Mouse (Mus musculus) myocyte (in vitro differentiated cells): Measurements from ENCODE around the gene Inca1.

Source experiments
- MAX ChIP-seq: IDR thresholded peaks from one replicate; pipeline ENCODE4 v1.6.1; 2011; ENCODE audit warnings: low read depth, mild to moderate bottlenecking, control low read depth
- MYOD1 ChIP-seq, 3 experiments: IDR thresholded peaks; one replicate each; pipeline ENCODE4 v1.6.1; 2011; ENCODE audit warnings: control low read depth in 2 of 3, low read depth in 2 of 3, mild to moderate bottlenecking in 2 of 3, moderate library complexity in 1 of 3; ENCODE audit not compliant: insufficient read length in 2 of 3, control insufficient read depth in 1 of 3
- POLR2A ChIP-seq: IDR thresholded peaks from one replicate; pipeline ENCODE4 v1.6.1; 2011; ENCODE audit warnings: low read depth, mild to moderate bottlenecking, control low read depth, moderate library complexity; ENCODE audit not compliant: insufficient read length
- TCF3 ChIP-seq: IDR thresholded peaks from one replicate; pipeline ENCODE4 v1.6.1; 2011; ENCODE audit warnings: low read depth, control low read depth; ENCODE audit not compliant: insufficient read length
- USF1 ChIP-seq: IDR thresholded peaks from one replicate; pipeline ENCODE4 v1.6.1; 2011; ENCODE audit warnings: low read depth, mild to moderate bottlenecking, control low read depth, moderate library complexity

- TF ChIP-seq POLR2A: no peak
- TF ChIP-seq TCF3: no peak
- no peak for TF ChIP-seq MYOD1 (IDR thresholded peaks at IDR 0.05; ENCODE audit: control insufficient read depth in 1 of 3, insufficient read length in 2 of 3, low read depth in 2 of 3)
- TF ChIP-seq USF1: no peak
- no peak for TF ChIP-seq MAX
These were observed 37.8 kb upstream of the Inca1 start for GRCm38 (mm10) chr11:70737749-70738148.
